Mouse (Mus musculus): ENCODE results near the gene Nae1. TPM values are rescaled to one million over a fixed set of nuclear protein-coding genes. Genes with fewer than 3 reads are reported as not detected.

The Nae1 gene
- polyA plus RNA-seq, 1 experiment from 2014 or later, result 68.8 TPM

DNA sequence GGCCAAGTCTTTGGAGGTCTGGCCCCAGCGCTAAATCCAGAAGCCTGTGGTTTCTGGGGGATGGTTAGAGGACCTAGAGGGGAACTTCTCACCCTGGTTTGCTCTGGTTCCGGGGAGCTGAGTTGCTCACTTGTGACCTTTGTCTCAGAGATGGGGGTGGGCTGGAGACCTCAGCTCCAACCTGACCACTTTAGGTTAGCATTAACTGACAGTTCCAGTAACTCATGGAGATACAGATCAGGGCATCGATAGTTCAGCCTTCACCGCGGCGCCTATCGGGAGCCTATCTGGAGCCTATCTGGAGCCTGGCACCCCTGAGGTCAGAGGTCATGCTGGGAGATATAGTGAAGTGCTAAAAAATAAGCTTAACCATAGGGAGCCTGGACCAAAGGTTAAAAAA lies 22.8 kb upstream of the Nae1 start:
- Histone ChIP-seq H3K36me3 (ENCODE audit: control insufficient read depth, insufficient read depth) (no peaks in the 10 kb centered on the region), H3K9me3 (replicated peaks; ENCODE audit: control insufficient read depth, low read length) (no peaks in the 10 kb centered on the region), H3K4me1 (ENCODE audit: control insufficient read depth, insufficient read depth, low read length) (no peaks in the 10 kb centered on the region), H3K27me3 (ENCODE audit: control insufficient read depth, insufficient read depth, low read length) (0 out of 2 replicates have a peak, but pooled peaks cover 4% of the 10 kb centered on the region), H3K9ac (ENCODE audit: low read length) (no peak overlapping the region), H3K4me3 (ENCODE audit: low read length) (no peak overlapping the region), H3K27ac (ENCODE audit: low read length) (no peak overlapping the region), H3K4me2 (ENCODE audit: low read depth, low read length) (no peak overlapping the region)
- 39% methylated on average over 7 of the region's 7 CpGs for WGBS
- ATAC-seq (replicated peaks; ENCODE audit: extremely low read depth, insufficient read depth, low FRiP score), result no peak

DNA sequence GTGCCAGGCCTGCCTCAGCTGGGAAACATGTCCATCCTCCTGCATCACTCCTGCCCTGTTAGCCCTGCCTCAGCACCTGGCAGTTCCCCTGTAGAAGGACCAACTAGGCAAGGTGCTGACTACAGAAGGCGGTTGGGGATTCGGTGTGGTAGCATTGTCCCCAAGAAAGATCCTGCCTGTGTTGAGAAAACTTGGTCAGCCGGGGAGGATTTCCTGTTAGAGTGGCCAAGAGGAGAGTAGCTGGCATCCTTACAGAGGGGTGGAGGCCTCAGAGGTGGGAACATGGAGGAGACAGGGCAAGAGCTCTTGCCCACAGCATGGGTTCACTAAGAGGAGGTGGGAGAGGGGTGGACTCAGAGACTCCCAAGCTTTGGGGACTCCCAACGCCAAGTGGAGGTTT lies 20.8 kb upstream of the Nae1 start:
- Histone ChIP-seq H3K36me3 (ENCODE audit: control insufficient read depth, insufficient read depth) (no peaks in the 10 kb centered on the region), H3K27ac (ENCODE audit: low read length) (no peak overlapping the region), H3K4me2 (ENCODE audit: low read depth, low read length) (no peak overlapping the region), H3K4me1 (ENCODE audit: control insufficient read depth, insufficient read depth, low read length) (no peaks in the 10 kb centered on the region), H3K27me3 (ENCODE audit: control insufficient read depth, insufficient read depth, low read length) (0 out of 2 replicates have a peak, but pooled peaks cover 4% of the 10 kb centered on the region), H3K9ac (ENCODE audit: low read length) (no peak overlapping the region), H3K4me3 (ENCODE audit: low read length) (no peak overlapping the region), H3K9me3 (replicated peaks; ENCODE audit: control insufficient read depth, low read length) (no peaks in the 10 kb centered on the region)
- ATAC-seq (replicated peaks; ENCODE audit: extremely low read depth, insufficient read depth, low FRiP score), result no peak
- WGBS, result 72% methylated on average over 4 of the region's 4 CpGs

DNA sequence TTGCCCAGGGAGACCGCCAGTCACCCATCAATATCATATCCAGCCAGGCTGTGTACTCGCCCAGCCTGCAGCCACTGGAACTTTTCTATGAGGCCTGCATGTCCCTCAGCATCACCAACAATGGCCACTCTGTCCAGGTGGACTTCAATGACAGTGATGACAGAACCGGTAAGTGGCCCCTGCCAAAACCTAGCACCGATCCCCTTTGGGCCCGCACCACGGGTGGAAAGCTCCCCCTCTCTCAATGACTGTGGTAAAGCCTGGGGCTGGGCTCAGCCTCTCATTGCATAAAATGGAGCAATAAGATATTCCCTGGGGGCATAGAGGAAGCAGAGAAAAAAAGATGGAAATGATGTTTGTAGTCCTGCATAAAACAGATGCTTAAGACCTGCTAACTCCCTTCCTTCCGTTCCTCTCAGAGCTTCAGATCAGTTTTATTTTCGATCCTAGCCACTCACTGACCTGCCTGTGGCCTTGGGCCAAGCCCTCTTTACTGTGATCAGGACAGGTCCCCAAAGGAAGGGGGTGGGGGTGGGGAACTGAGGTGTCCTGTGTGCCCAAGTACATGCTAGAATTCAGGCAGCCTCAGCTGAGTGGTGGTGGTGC lies 9.1 kb upstream of the Nae1 start:
- Histone ChIP-seq H3K9me3 (replicated peaks; ENCODE audit: control insufficient read depth, low read length) (no peaks in the 10 kb centered on the region), H3K4me3 (ENCODE audit: low read length) (no peak overlapping the region), H3K27ac (ENCODE audit: low read length) (no peak overlapping the region), H3K9ac (ENCODE audit: low read length) (no peak overlapping the region), H3K27me3 (ENCODE audit: control insufficient read depth, insufficient read depth, low read length) (peaks cover 45% of the 10 kb centered on the region), H3K4me1 (ENCODE audit: control insufficient read depth, insufficient read depth, low read length) (peaks cover 11% of the 10 kb centered on the region; the same call in 1 of the 2 replicates), H3K4me2 (ENCODE audit: low read depth, low read length) (no peak overlapping the region), H3K36me3 (ENCODE audit: control insufficient read depth, insufficient read depth) (no peaks in the 10 kb centered on the region)
- ATAC-seq (replicated peaks; ENCODE audit: extremely low read depth, insufficient read depth, low FRiP score), result no peak
- 80% methylated on average over 8 of the region's 8 CpGs for WGBS

DNA sequence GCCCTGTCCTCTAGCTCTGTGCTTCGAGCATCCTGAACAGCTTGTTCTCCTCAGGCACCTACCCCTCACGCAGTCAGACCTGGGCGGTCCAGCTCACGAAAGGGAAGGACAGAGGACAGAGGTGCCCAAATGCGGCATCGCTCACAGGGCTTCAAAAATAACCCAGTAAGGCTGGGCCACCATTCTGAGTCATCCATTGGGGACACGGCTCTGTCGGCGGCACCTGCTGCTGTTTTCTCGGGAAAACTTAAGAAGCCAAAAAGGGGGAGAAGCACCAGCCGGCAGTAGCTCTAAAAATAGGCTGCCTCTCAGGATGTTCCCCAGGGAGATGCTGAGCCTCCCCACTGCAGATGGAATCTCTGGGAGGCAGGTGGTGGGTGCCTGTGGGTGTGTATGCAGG lies 7.7 kb upstream of the Nae1 start:
- H3K9ac ChIP-seq (ENCODE audit: low read length), result no peak overlapping the region
- ATAC-seq (replicated peaks; ENCODE audit: extremely low read depth, insufficient read depth, low FRiP score), result no peak
- H3K4me1 ChIP-seq (ENCODE audit: control insufficient read depth, insufficient read depth, low read length), result peaks cover 11% of the 10 kb centered on the region; the same call in 1 of the 2 replicates
- WGBS, result 9% methylated on average over 11 of the region's 11 CpGs
- peak overlapping the region; percentile 38; the same call in 1 of the 2 replicates for H3K4me2 ChIP-seq (ENCODE audit: low read depth, low read length)
- no peaks in the 10 kb centered on the region for H3K9me3 ChIP-seq (replicated peaks; ENCODE audit: control insufficient read depth, low read length)
- H3K36me3 ChIP-seq (ENCODE audit: control insufficient read depth, insufficient read depth), result no peaks in the 10 kb centered on the region
- peak overlapping the region; percentile 62 for H3K4me3 ChIP-seq (ENCODE audit: low read length)
- H3K27ac ChIP-seq (ENCODE audit: low read length), result no peak overlapping the region
- H3K27me3 ChIP-seq (ENCODE audit: control insufficient read depth, insufficient read depth, low read length), result peaks cover 47% of the 10 kb centered on the region

DNA sequence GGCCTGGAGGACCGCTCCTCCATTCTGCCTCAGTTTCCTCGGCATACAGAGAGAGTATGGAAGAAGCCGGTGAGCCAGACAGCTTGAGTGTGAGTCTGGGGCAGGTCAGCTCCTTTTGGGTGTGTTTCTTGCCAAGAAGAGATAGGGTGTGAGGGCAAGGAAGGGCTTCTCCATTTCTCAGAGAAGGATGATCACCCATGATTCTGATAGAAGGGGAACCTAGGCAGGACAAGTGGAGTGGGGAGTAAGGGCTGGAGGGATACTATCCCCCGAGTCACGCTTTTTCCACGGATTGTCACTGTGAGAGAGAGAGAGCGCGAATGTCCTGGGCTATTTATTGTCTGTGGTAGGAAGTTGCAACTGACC lies 7.1 kb upstream of the Nae1 start:
- ATAC-seq (replicated peaks; ENCODE audit: extremely low read depth, insufficient read depth, low FRiP score), result no peak
- peak overlapping the region; percentile 98 for H3K4me2 ChIP-seq (ENCODE audit: low read depth, low read length)
- peaks cover 47% of the 10 kb centered on the region for H3K27me3 ChIP-seq (ENCODE audit: control insufficient read depth, insufficient read depth, low read length)
- H3K9ac ChIP-seq (ENCODE audit: low read length), result peak overlapping the region; percentile 71
- WGBS, result 18% methylated on average over 8 of the region's 8 CpGs
- H3K9me3 ChIP-seq (replicated peaks; ENCODE audit: control insufficient read depth, low read length), result no peaks in the 10 kb centered on the region
- H3K4me1 ChIP-seq (ENCODE audit: control insufficient read depth, insufficient read depth, low read length), result peaks cover 11% of the 10 kb centered on the region; the same call in 1 of the 2 replicates
- H3K4me3 ChIP-seq (ENCODE audit: low read length), result peak overlapping the region; percentile 62
- no peaks in the 10 kb centered on the region for H3K36me3 ChIP-seq (ENCODE audit: control insufficient read depth, insufficient read depth)
- H3K27ac ChIP-seq (ENCODE audit: low read length), result no peak overlapping the region

DNA sequence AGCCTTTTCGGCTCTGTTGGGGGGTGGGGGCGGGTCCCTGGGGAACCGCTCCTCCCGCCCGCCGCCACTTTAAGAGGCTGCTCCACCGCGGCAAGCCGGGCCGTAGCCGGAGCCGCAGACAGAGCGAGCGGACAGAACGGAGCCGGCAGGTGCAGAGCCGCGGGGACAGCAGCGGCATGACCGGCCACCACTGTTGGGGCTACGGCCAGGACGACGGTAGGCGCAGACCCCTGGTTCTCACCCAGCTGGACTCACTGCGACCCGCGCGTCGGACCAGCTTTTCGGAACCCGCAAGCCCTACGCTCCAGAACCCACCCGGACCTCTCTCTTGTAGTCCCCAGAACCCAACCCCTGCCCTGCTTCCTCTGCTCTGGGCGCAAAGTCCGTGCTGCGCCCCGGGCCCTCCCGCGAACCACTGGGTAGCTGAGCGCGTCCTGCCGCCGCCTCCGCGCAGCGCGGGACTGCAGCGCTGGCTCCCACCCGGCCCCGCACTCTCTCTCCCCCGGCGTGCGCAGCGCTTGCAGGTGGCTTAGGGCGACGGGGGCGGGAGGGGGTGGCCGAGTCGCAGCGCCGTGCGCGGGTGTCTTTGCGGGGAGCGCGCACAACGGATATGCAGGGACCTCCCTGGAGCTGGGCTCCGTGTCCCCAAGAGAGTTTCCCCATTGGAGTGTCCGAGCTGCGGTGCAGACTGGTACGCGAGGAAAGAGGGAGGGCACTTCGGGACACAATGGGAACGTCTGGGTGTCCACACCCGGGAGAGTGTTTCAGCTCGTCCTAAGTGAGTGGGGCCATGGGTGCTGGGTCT lies 6.5 kb upstream of the Nae1 start:
- no peaks in the 10 kb centered on the region for H3K9me3 ChIP-seq (replicated peaks; ENCODE audit: control insufficient read depth, low read length)
- peaks cover 11% of the 10 kb centered on the region; the same call in 1 of the 2 replicates for H3K4me1 ChIP-seq (ENCODE audit: control insufficient read depth, insufficient read depth, low read length)
- peaks cover 47% of the 10 kb centered on the region for H3K27me3 ChIP-seq (ENCODE audit: control insufficient read depth, insufficient read depth, low read length)
- H3K9ac ChIP-seq (ENCODE audit: low read length), result peak overlapping the region; percentile 71
- WGBS, result under 1% methylated on average over 76 of the region's 76 CpGs
- peak; percentile 33 for ATAC-seq (replicated peaks; ENCODE audit: extremely low read depth, insufficient read depth, low FRiP score)
- H3K4me3 ChIP-seq (ENCODE audit: low read length), result peak overlapping the region; percentile 62
- peak overlapping the region; percentile 98 for H3K4me2 ChIP-seq (ENCODE audit: low read depth, low read length)
- no peak overlapping the region for H3K27ac ChIP-seq (ENCODE audit: low read length)
- H3K36me3 ChIP-seq (ENCODE audit: control insufficient read depth, insufficient read depth), result no peaks in the 10 kb centered on the region

DNA sequence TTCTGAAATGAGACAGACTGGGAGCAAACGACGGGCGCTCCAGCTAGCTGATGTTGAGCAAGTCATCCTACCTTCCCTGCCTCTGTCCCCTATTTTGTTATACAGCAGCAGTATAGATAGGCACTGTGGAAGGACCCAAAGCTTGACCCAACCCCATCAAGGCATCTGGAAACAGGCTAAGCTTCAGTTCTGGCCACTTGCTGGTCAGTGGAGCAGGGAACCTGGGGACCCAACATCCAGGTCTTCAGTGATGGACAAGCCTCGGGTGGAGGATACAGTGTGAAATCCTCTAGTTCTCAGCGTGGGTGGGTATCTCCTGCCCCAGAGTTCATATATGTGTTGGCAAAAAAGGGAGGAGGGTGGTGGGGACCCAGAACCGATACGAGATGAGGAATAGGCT lies 5.8 kb upstream of the Nae1 start:
- H3K9ac ChIP-seq (ENCODE audit: low read length), result no peak overlapping the region
- peaks cover 47% of the 10 kb centered on the region for H3K27me3 ChIP-seq (ENCODE audit: control insufficient read depth, insufficient read depth, low read length)

DNA sequence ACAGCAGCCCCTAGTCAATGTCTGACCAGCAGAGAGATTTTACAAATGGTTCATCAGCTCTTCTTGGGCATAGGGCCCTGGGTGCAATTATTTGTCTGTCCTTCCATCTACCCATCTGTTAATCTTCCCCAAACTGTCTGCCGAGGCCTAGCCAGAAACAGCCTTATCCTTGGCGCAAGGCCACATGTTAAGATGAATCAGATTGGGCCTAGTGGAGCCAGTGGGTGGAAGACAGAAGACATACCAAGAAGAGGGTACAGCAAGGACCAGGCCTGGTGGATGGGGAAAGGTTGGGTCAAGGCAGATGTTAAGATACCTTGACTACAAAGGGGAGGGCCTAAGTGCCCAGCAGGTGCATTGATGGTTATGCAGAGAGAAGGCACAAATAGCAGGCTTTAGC lies 5.1 kb upstream of the Nae1 start:
- no peak for ATAC-seq (replicated peaks; ENCODE audit: extremely low read depth, insufficient read depth, low FRiP score)
- no peak overlapping the region for H3K4me2 ChIP-seq (ENCODE audit: low read depth, low read length)
- H3K9me3 ChIP-seq (replicated peaks; ENCODE audit: control insufficient read depth, low read length), result no peaks in the 10 kb centered on the region
- H3K9ac ChIP-seq (ENCODE audit: low read length), result no peak overlapping the region
- H3K4me1 ChIP-seq (ENCODE audit: control insufficient read depth, insufficient read depth, low read length), result peaks cover 19% of the 10 kb centered on the region
- H3K27ac ChIP-seq (ENCODE audit: low read length), result no peak overlapping the region
- H3K27me3 ChIP-seq (ENCODE audit: control insufficient read depth, insufficient read depth, low read length), result peaks cover 47% of the 10 kb centered on the region
- no peaks in the 10 kb centered on the region for H3K36me3 ChIP-seq (ENCODE audit: control insufficient read depth, insufficient read depth)
- H3K4me3 ChIP-seq (ENCODE audit: low read length), result no peak overlapping the region
- 85% methylated on average over 2 of the region's 2 CpGs for WGBS

More for the DNA sequence above, 5.8 kb upstream of the Nae1 start:
- Histone ChIP-seq H3K36me3 (ENCODE audit: control insufficient read depth, insufficient read depth) (no peaks in the 10 kb centered on the region), H3K27ac (ENCODE audit: low read length) (no peak overlapping the region), H3K4me1 (ENCODE audit: control insufficient read depth, insufficient read depth, low read length) (peaks cover 16% of the 10 kb centered on the region), H3K9me3 (replicated peaks; ENCODE audit: control insufficient read depth, low read length) (no peaks in the 10 kb centered on the region), H3K4me2 (ENCODE audit: low read depth, low read length) (peak overlapping the region; percentile 98), H3K4me3 (ENCODE audit: low read length) (peak overlapping the region; percentile 62)
- ATAC-seq (replicated peaks; ENCODE audit: extremely low read depth, insufficient read depth, low FRiP score), result no peak
- WGBS, result 44% methylated on average over 7 of the region's 7 CpGs

DNA sequence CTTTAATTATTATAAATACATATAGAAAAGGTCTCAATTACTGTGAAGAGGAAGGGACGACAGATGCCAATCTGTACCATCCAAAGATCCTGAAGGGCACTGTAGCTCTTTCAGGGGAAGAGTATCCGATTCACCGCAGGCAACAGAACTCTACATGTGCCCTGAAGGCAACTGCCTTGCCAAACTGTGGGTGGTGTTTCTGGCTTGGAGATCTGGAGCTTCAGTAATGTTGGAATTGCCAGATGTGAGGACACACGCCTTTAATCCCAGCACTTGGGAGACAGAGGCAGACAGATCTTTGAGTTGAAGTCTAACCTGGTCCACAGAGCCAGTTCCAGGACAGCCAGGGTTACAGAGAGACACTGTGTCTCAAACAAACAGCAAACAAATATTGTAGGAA lies 4.5 kb upstream of the Nae1 start:
- WGBS, result 95% methylated on average over 4 of the region's 4 CpGs

More for the DNA sequence above, 4.5 kb upstream of the Nae1 start:
- Histone ChIP-seq H3K4me3 (ENCODE audit: low read length) (no peak overlapping the region), H3K9me3 (replicated peaks; ENCODE audit: control insufficient read depth, low read length) (no peaks in the 10 kb centered on the region), H3K4me1 (ENCODE audit: control insufficient read depth, insufficient read depth, low read length) (peaks cover 19% of the 10 kb centered on the region), H3K4me2 (ENCODE audit: low read depth, low read length) (no peak overlapping the region), H3K27me3 (ENCODE audit: control insufficient read depth, insufficient read depth, low read length) (peaks cover 47% of the 10 kb centered on the region), H3K9ac (ENCODE audit: low read length) (no peak overlapping the region), H3K27ac (ENCODE audit: low read length) (no peak overlapping the region), H3K36me3 (ENCODE audit: control insufficient read depth, insufficient read depth) (no peaks in the 10 kb centered on the region)
- no peak for ATAC-seq (replicated peaks; ENCODE audit: extremely low read depth, insufficient read depth, low FRiP score)

Data from heart, embryonic 16.5 days (tissue).